Mouse (Mus musculus) limb, embryonic 12.5 days (tissue): ENCODE data around the gene Ddx31. TPM values are rescaled to one million over a fixed set of nuclear protein-coding genes. Genes with fewer than 3 reads are reported as not detected.

Source experiments
- ATAC-seq: fragments of 200-750 bp; cut with Nextera tagmentation; 2 replicates; pipeline ENCODE4 v1.8.0; 2017; ENCODE audit warnings: low read depth, moderate TSS enrichment; ENCODE audit not compliant: insufficient number of reproducible peaks, insufficient read depth, low FRiP score, low TSS enrichment
- H3K27ac ChIP-seq: fragments of 300-500 bp; sonication (generic); 2 replicates; pipeline ENCODE4 v1.5.1; 2016; ENCODE audit warnings: mild to moderate bottlenecking, moderate library complexity
- H3K27me3 ChIP-seq: fragments of 300-500 bp; sonication (generic); 2 replicates; pipeline ENCODE4 v1.6.1; 2016; ENCODE audit warnings: mild to moderate bottlenecking, moderate library complexity
- H3K36me3 ChIP-seq: fragments of 300-500 bp; sonication (generic); 2 replicates; pipeline ENCODE4 v1.6.1; 2016; ENCODE audit warnings: mild to moderate bottlenecking, moderate library complexity
- H3K4me1 ChIP-seq: fragments of 300-500 bp; sonication (generic); replicated peaks from 2 replicates; pipeline ENCODE4 v1.6.1; 2016
- H3K4me2 ChIP-seq: fragments of 300-500 bp; sonication (generic); 2 replicates; pipeline ENCODE4 v1.6.1; 2016; ENCODE audit warnings: mild to moderate bottlenecking, moderate library complexity
- H3K4me3 ChIP-seq: fragments of 300-500 bp; sonication (generic); replicated peaks from 2 replicates; pipeline ENCODE4 v1.5.1; 2016; ENCODE audit warnings: mild to moderate bottlenecking
- H3K9ac ChIP-seq: fragments of 300-500 bp; sonication (generic); replicated peaks from 2 replicates; pipeline ENCODE4 v1.6.1; 2016; ENCODE audit warnings: mild to moderate bottlenecking, moderate library complexity
- H3K9me3 ChIP-seq: fragments of 300-500 bp; sonication (generic); 2 replicates; pipeline ENCODE4 v1.6.1; 2016; ENCODE audit warnings: mild to moderate bottlenecking, moderate library complexity
- WGBS: fragments of 180-500 bp; shearing (Covaris S2); methylation state at CpG from one replicate; pipeline ENCODE4 v1.1.7; 2016; 5-methylcytosine and 5-hydroxymethylcytosine counted together
- polyA plus RNA-seq: library from polyadenylated mRNA; unstranded; fragments of >200 nt; fragmentation: Nextera tagmentation; extraction: Ambion mirVana; gene quantifications from 2 replicates; pipeline ENCODE4 v1.2.1, GENCODE M21; 2016

Ddx31 gene
- polyA plus RNA-seq, 1 experiment from 2014 or later = 18.5 TPM

DNA sequence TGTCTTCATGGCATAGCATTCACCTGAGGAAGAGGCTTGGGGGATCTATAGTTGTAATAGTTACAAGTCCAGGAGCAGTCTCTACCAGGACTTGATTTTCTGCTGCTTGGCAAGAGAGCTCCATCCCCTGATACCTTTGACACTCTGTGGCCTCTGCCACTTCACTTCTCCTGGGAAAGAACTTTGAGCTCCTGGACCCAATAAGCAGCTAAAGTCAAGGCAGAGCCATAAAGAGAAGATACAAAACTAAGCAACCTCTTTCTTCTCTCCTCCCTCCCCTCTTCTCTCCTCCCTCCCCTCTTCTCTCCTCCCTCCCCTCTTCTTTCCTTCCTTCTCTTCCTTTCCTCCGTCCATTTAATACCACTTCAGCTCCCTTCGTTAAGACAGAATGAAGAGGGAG is 73.9 kb downstream of the Ddx31 start:
- no peaks in the 10 kb centered on the region for H3K36me3 ChIP-seq
- H3K4me1 ChIP-seq = peaks cover 13% of the 10 kb centered on the region
- no peak overlapping the region for H3K4me3 ChIP-seq
- no peak for ATAC-seq
- H3K27ac ChIP-seq = no peak overlapping the region
- H3K4me2 ChIP-seq = no peak overlapping the region
- 7% methylated on average over 2 of the region's 2 CpGs for WGBS
- peaks cover 100% of the 10 kb centered on the region for H3K27me3 ChIP-seq
- no peaks in the 10 kb centered on the region for H3K9me3 ChIP-seq
- H3K9ac ChIP-seq = no peak overlapping the region

GRCm38 (mm10) chr2:28915104-28915738 is 75.0 kb downstream of the Ddx31 start:
- Histone ChIP-seq H3K4me2 (no peak overlapping the region), H3K4me1 (peaks cover 9% of the 10 kb centered on the region; the same call in 1 of the 2 replicates), H3K36me3 (no peaks in the 10 kb centered on the region), H3K4me3 (no peak overlapping the region), H3K9ac (no peak overlapping the region), H3K27me3 (peaks cover 98% of the 10 kb centered on the region), H3K9me3 (no peaks in the 10 kb centered on the region), H3K27ac (no peak overlapping the region)
- no peak for ATAC-seq
- 3% methylated on average over 22 of the region's 22 CpGs for WGBS

DNA sequence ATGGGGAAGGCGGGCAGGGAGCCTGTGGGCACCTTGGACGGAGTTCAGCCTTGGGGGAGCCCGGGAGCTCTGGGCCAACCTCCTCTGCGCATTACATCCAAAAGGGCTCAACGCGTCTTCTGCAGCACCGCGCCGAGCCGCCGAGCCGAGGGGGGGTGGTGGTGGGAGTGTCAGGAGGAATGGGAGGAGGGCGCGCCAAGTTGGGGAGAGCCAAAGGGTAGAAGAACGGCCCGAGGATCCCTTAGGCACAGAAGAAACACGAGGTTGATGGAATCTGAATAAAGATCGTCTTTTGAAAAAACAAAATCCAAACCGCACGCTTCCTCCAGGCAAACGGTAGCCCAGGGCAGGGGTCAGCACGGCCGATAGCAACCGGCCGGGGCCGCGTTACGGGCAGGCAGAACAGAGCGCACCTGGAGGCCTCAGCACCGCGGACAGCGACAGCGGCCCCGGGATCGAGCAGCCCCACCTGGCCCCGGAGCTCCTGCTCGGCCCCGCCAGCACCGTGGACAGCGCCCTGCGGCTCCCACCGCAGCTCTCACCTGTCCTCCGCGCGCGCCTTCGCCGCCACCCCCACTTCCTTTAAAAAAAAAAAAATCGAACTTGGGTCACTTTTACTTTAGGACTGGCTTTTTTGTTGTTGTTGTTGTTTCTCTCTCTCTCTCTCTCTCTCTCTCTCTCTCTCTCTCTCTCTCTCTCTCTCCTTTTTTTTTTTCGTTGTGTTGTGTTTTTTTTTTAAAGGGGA is 75.7 kb downstream of the Ddx31 start:
- Histone ChIP-seq H3K9ac (no peak overlapping the region), H3K9me3 (no peaks in the 10 kb centered on the region), H3K4me3 (no peak overlapping the region), H3K27ac (no peak overlapping the region), H3K4me1 (peaks cover 9% of the 10 kb centered on the region; the same call in 1 of the 2 replicates), H3K36me3 (no peaks in the 10 kb centered on the region), H3K27me3 (peaks cover 98% of the 10 kb centered on the region), H3K4me2 (peak overlapping the region; percentile 31)
- 0 out of 2 replicates have a peak, but pooled peaks have one; percentile 66 for ATAC-seq
- 1% methylated on average over 50 of the region's 50 CpGs for WGBS

DNA sequence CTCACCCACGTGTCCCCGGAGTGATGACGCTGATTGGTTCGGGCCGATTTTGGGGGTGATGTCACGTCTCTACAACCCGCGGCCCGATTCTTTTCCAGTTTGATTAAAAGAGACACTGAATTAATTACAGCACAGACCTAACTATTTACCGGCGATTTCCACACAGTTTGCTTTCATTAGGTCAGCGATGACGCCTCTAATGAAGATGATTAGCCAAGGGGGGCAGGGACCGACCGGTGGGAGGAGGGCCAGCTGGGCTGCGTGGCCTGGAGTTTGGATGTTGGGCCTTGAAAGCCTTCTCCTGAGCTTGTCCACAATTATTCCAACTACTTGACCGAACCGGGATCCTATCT is 76.3 kb downstream of the Ddx31 start, which contains the start of gene Barhl1:
Gene Barhl1, minus strand, starts transcription at position 156 of the 353 bp plus-strand sequence.
- peak within 1 kb of the TSS; percentile 31 for H3K4me2 ChIP-seq
- WGBS = 2% methylated on average over 18 of the region's 18 CpGs
- H3K4me3 ChIP-seq = no peak within 1 kb of the TSS
- H3K27ac ChIP-seq = no peak within 1 kb of the TSS
- H3K9me3 ChIP-seq = no peaks in the 10 kb centered on the region
- peaks cover 98% of the 10 kb centered on the region for H3K27me3 ChIP-seq
- ATAC-seq = no peak
- no peaks in the 10 kb centered on the region for H3K36me3 ChIP-seq
- H3K4me1 ChIP-seq = peaks cover 6% of the 10 kb centered on the region; the same call in 1 of the 2 replicates
- no peak within 1 kb of the TSS for H3K9ac ChIP-seq

DNA sequence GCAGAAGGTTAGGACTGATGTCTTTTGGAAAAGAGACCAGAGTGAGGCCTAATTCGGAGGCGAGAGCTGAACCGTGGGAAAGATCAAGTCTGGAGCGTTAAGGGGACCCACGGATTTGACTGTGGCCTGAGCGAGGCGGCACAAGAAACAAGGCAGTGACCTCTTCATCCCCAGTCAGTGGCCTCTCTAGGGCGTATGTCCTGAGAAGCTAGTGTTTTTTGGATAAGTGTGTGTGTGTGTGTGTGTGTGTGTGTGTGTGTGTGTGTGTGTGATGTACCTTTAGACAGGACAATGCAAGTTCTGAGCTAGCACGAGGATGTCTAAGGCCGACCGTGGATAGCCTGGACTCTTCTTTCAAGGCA is 76.9 kb downstream of the Ddx31 start:
- Histone ChIP-seq H3K9me3 (no peaks in the 10 kb centered on the region; the same call in 1 of the 2 replicates), H3K4me1 (peaks cover 4% of the 10 kb centered on the region; the same call in 1 of the 2 replicates), H3K4me3 (no peak overlapping the region), H3K9ac (no peak overlapping the region), H3K36me3 (no peaks in the 10 kb centered on the region), H3K27me3 (peaks cover 98% of the 10 kb centered on the region), H3K4me2 (no peak overlapping the region), H3K27ac (no peak overlapping the region)
- no peak for ATAC-seq
- WGBS = 2% methylated on average over 11 of the region's 11 CpGs

DNA sequence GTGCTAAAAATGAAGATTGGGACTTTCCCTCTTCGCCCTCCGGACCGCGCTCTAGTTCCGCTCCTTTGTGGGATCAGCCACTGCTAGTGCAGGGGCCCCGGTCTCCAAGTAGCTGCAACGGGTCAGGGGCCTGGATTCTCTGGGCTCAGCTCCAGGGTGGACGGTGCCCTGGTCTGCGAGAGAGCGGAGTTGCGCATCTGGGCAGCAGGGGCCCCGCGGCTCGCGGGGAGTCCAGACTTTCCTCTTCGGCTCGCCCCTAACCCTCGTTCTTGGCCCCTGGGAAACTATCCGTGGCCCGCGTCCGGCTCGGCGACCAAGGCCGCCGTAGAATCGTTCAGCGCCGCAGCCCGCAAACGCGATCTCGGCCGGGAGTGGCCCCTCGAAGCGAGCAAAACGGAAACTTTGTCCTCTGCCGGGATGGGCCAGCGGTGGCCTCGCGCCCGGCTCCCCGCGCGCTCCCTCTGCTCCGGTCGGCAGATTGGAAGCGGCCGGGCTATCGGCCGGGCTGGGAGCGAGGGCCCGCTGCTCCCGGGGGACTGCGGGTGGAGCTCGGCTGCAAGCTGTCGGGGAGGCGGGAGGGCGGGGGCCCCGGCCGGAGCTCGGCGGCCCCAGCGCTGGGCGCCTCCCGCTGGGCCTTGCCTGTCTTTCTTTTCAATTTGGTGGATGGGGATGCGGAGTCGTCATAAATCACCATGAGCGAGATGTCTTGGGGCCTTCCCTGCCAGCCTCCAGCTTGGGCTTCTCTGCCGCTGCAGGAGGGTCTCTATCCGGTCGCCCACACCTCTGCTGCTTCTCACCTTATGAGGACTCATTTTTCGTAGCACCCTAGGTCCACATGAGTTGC is 77.5 kb downstream of the Ddx31 start:
- Histone ChIP-seq H3K27me3 (peaks cover 98% of the 10 kb centered on the region), H3K36me3 (no peaks in the 10 kb centered on the region), H3K4me3 (no peak overlapping the region), H3K27ac (no peak overlapping the region), H3K4me1 (peaks cover 4% of the 10 kb centered on the region; the same call in 1 of the 2 replicates), H3K9me3 (no peaks in the 10 kb centered on the region; the same call in 1 of the 2 replicates), H3K4me2 (peak overlapping the region; percentile 31), H3K9ac (no peak overlapping the region)
- under 1% methylated on average over 72 of the region's 73 CpGs for WGBS
- ATAC-seq = no peak

DNA sequence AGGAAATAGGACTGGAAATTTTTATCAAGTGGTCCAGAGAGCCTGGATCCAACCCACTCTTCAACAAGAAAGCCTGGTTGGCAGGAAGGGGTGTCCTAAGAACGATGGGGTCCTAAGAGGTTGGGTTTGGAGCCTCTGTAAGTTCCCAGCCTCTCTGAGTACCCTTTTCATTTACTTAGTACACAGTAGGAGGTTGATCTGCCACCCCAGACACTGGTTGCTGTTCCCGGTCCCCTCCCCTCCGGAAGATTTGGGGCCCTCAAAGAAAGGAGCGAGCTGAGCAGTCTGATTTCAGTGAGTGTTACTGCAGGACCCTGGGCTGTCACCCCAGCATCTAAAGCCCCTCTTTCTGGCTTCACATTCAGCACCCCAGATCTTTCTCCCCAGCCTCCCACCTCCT is 78.8 kb downstream of the Ddx31 start:
- H3K27ac ChIP-seq = no peak overlapping the region
- no peaks in the 10 kb centered on the region; the same call in 1 of the 2 replicates for H3K9me3 ChIP-seq
- H3K27me3 ChIP-seq = peaks cover 98% of the 10 kb centered on the region
- no peak overlapping the region for H3K9ac ChIP-seq
- ATAC-seq = no peak
- 0% methylated on average over 4 of the region's 4 CpGs for WGBS
- no peaks in the 10 kb centered on the region for H3K36me3 ChIP-seq
- H3K4me3 ChIP-seq = no peak overlapping the region
- peaks cover 4% of the 10 kb centered on the region; the same call in 1 of the 2 replicates for H3K4me1 ChIP-seq
- H3K4me2 ChIP-seq = no peak overlapping the region

DNA sequence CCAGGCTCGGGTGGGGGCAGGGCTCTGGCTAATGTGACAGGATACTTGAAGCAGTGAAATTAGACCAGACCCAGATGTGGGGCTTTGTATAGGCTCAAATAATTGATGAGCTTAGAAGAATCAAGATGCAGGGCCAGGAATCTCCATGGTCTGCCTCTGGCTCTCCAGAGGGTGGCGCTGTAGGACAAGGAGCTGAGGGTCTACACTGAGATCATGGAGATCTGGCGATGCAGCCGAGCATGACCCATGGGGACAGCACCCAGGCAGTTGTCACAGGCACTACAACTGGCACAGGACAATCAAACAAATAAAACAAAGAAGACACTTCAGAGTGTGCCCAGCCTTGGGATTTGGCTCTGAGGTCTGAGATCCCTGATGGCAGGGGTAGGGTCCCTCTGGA is 83.7 kb downstream of the Ddx31 start:
- no peaks in the 10 kb centered on the region for H3K4me1 ChIP-seq
- no peak overlapping the region for H3K4me3 ChIP-seq
- H3K4me2 ChIP-seq = no peak overlapping the region
- no peak; the same call in 1 of the 2 replicates for ATAC-seq
- H3K9ac ChIP-seq = no peak overlapping the region
- H3K9me3 ChIP-seq = no peaks in the 10 kb centered on the region; the same call in 1 of the 2 replicates
- WGBS = under 1% methylated on average over 4 of the region's 4 CpGs
- no peaks in the 10 kb centered on the region for H3K36me3 ChIP-seq
- no peak overlapping the region for H3K27ac ChIP-seq
- H3K27me3 ChIP-seq = peaks cover 90% of the 10 kb centered on the region

DNA sequence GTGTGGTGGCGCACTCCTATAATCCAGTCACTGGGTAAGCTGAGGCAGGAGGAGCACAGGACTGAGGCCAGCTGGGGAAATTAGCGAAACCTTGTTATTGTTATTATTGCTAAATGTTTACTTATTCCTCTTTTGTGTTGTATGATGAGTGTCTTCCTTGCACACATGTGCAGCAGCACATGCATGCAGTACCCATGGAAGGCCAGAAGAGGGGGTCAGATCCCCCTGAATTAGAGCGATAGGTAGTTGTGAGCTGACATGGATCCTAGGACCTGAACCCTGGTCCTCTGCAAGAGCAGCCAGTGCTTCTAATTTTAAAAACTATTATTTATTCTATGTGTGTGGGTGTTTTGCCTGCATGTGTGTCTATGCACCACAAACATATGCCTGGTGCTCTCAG is 90.4 kb downstream of the Ddx31 start:
- no peaks in the 10 kb centered on the region for H3K36me3 ChIP-seq
- no peak overlapping the region for H3K4me3 ChIP-seq
- H3K27me3 ChIP-seq = peaks cover 58% of the 10 kb centered on the region
- no peaks in the 10 kb centered on the region for H3K9me3 ChIP-seq
- WGBS = 91% methylated on average over 3 of the region's 3 CpGs
- ATAC-seq = no peak
- H3K4me1 ChIP-seq = no peaks in the 10 kb centered on the region
- no peak overlapping the region for H3K27ac ChIP-seq
- no peak overlapping the region for H3K4me2 ChIP-seq
- H3K9ac ChIP-seq = no peak overlapping the region

DNA sequence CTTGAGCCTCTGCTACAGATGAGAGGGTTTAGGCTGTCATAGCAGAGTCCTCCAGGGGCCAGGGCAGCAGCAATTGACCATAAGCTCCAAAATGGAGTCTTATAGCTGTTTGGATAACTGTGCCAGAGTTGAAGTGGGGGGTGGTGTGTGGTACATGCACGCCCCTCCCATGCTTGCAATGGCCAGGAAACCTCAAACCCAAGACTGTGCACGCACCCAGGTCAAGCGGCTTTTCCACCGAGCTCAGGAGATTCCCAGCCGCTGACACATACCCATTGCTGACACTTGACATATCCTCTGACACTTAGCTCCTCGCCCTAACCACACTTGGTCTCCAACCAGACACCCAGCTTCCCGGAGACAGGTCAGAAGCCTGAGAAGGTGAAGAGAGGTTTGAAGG is 98.8 kb downstream of the Ddx31 start:
- H3K4me2 ChIP-seq = no peak overlapping the region
- no peak overlapping the region for H3K9ac ChIP-seq
- H3K4me1 ChIP-seq = peaks cover 24% of the 10 kb centered on the region
- H3K27ac ChIP-seq = no peak overlapping the region
- no peaks in the 10 kb centered on the region for H3K36me3 ChIP-seq
- peaks cover 40% of the 10 kb centered on the region for H3K27me3 ChIP-seq
- H3K4me3 ChIP-seq = no peak overlapping the region
- H3K9me3 ChIP-seq = no peaks in the 10 kb centered on the region
- WGBS = 72% methylated on average over 7 of the region's 7 CpGs
- ATAC-seq = no peak
